Mouse (Mus musculus) c-Kit-positive CD71-positive TER-119-positive erythroid progenitor cells, embryonic 14.5 days (primary cell): ENCODE results near the gene Mgmt.

Experiments used
- DNase-seq: peaks from one replicate; pipeline ENCODE4 v3.0.0-alpha.2; 2013; ENCODE audit warnings: low spot score

Mgmt gene

GRCm38 (mm10) chr7:137128726-137129125 lies 234.3 kb downstream of the Mgmt start:
- no peak for DNase-seq

GRCm38 (mm10) chr7:137130211-137130610 lies 235.8 kb downstream of the Mgmt start:
- no peak for DNase-seq

GRCm38 (mm10) chr7:137131957-137132356 lies 237.5 kb downstream of the Mgmt start:
- DNase-seq = no peak

- DNase-seq = no peak
Measured at GRCm38 (mm10) chr7:137138101-137138500, 243.7 kb downstream of the Mgmt start.

GRCm38 (mm10) chr7:137140321-137140720 lies 245.9 kb downstream of the Mgmt start:
- no peak for DNase-seq

GRCm38 (mm10) chr7:137141386-137141785 lies 247.0 kb downstream of the Mgmt start:
- DNase-seq = no peak

GRCm38 (mm10) chr7:137147101-137147500 lies 252.7 kb downstream of the Mgmt start:
- no peak for DNase-seq

GRCm38 (mm10) chr7:137151854-137152253 lies 257.4 kb downstream of the Mgmt start:
- DNase-seq = no peak

- no peak for DNase-seq
Measured at GRCm38 (mm10) chr7:137154623-137155022, 260.2 kb downstream of the Mgmt start.

GRCm38 (mm10) chr7:137159086-137159485 lies 264.7 kb downstream of the Mgmt start:
- no peak for DNase-seq

GRCm38 (mm10) chr7:137172278-137172677 lies 277.9 kb downstream of the Mgmt start:
- DNase-seq = no peak
